Mouse (Mus musculus) effector memory CD4-positive, alpha-beta T cell, adult 7 months (primary cell): ENCODE measurements around the gene Zswim3. TPM values are rescaled to one million over a fixed set of nuclear protein-coding genes. Genes with fewer than 3 reads are reported as not detected.

Experiments
- polyA plus RNA-seq: library from polyadenylated mRNA; unstranded; fragments of 100-300 nt; shearing (Covaris generic); gene quantifications from one replicate; pipeline ENCODE4 v1.2.1, GENCODE M21; 2017

The Zswim3 gene
- polyA plus RNA-seq: 3.5 TPM

GRCm38 (mm10) chr2:164804533-164805331 is at the start of gene Zswim3, which contains the start of gene Acot8:
Gene Zswim3, plus strand, starts transcription at chr2:164805098.
Gene Acot8, minus strand, starts transcription at chr2:164804882.

DNA sequence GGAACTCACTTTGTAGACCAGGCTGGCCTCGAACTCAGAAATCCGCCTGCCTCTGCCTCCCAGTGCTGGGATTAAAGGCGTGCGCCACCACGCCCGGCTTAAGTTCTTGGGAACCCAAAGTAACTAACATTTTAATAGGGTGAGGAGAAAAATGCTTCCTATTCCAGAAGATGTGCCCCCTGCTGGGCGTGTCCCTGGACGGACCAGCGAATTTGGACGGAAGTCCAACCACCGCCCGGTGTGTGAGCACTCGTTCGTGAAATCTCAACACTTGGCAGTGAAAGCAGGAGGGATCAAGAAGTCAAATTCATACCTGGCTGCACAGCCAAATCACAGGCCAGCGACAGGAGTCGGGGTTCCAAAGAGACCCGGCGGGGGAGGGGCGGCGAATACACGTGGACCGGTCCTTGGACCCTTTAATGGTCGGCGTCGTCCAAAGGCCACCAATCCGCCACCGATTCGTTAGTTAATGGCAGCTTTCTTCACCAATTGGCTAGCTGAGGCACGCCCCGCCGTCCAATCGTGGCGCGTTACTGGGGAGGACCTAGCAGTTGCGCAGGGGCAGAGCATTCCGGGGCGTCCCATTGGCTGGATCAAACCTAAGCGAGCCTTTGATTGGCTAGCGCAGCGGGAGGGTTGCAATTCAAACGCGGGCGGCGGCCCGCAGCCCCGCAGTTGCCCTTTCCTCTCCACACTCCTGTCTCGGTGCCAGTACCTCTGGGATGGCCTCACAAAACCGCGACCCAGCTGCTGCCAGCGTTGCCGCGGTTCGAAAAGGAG is 35.5 kb upstream of the Zswim3 start, which contains the start of gene Ube2c:
Gene Ube2c (plus strand): TSS at position 641 of the 780 bp plus-strand sequence.

GRCm38 (mm10) chr2:164779481-164780086 is 25.3 kb upstream of the Zswim3 start, which contains the start of gene Tnnc2:
Gene Tnnc2, minus strand, starts transcription at chr2:164779967.

GRCm38 (mm10) chr2:164785481-164786387 is 19.2 kb upstream of the Zswim3 start, which contains the start of gene Snx21:
Gene Snx21, plus strand, starts transcription at chr2:164785823.

GRCm38 (mm10) chr2:164822636-164823165 is 17.8 kb downstream of the Zswim3 start, which contains the start of gene Zswim1:
Gene Zswim1, plus strand, starts transcription at chr2:164822686.

DNA sequence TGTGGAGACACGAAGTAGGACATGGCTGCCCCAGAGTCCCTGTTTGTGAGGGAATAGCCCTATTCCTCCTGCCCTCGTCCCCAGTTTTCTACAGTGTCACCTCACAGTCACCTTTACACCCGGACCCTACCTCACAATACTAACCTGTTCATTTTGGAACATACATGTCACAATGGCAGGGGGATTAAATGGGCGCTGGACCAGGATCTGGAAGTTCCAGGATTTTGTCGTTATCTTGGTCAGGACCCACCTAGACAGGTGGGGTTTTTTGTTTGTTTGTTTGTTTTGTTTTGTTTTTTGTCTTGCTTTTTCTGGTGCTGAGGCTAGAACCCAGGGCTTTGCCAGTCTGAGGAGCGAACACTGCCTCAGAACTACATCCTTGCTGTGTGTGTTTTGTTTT is 23.5 kb downstream of the Zswim3 start, which contains the start of gene Spata25:
Gene Spata25 (minus strand): TSS at position 101 of the 400 bp plus-strand sequence.

DNA sequence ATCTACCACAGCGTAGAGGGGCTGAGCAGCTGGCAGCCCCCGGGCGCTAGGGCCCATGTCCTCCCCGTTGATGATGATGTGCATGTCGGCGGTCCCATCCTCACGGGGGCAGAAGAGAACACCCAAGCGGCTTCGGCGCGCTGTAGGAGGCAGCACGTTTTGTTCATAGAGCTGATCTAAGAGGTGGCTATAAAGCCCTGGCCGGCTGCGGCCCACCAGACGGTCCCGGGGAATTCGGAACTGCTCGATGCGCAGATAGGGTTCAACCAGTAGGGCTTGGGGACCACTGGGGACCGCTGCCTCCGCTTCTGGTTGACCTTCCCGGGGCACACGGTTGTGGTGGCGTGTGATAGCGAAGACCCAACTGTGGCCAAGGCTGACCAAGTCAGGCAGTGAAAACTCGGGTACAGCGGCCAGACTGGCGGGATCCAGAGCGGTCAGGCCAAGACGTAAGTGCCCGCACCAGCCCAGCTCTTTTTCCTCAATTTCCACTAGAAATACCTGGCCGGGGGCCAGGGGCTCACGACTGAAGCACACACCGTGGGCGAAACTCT is 27.9 kb downstream of the Zswim3 start, which contains the start of gene Ctsa:
Gene Ctsa (plus strand): TSS at position 126 of the 554 bp plus-strand sequence.

GRCm38 (mm10) chr2:164833314-164833959 is 28.5 kb downstream of the Zswim3 start, which contains the start of gene Neurl2:
Gene Neurl2, minus strand, starts transcription at chr2:164833456.

GRCm38 (mm10) chr2:164857101-164857821 is 52.4 kb downstream of the Zswim3 start, which contains the start of gene Pltp:
Gene Pltp, minus strand, starts transcription at chr2:164857711.

Other genes starting within 250 kb of the Zswim3 start
- gene Wfdc2, start 242.7 kb upstream of the Zswim3 start, polyA plus RNA-seq: not detected
- not detected for gene Spint3, start 231.6 kb upstream of the Zswim3 start, polyA plus RNA-seq
- gene Wfdc6a, start 219.7 kb upstream of the Zswim3 start, polyA plus RNA-seq: 0.49 TPM
- gene Eppin, start 211.5 kb upstream of the Zswim3 start, polyA plus RNA-seq: not detected
- not detected for gene Wfdc6b, start 191.6 kb upstream of the Zswim3 start, polyA plus RNA-seq
- not detected for gene Wfdc8, start 191.5 kb upstream of the Zswim3 start, polyA plus RNA-seq
- not detected for gene Wfdc16, start 166.3 kb upstream of the Zswim3 start, polyA plus RNA-seq
- gene Wfdc10, start 149.1 kb upstream of the Zswim3 start, polyA plus RNA-seq: not detected
- gene Wfdc9, start 148.5 kb upstream of the Zswim3 start, polyA plus RNA-seq: not detected
- not detected for gene Wfdc11, start 131.0 kb upstream of the Zswim3 start, polyA plus RNA-seq
- 1.3 TPM for gene Wfdc13, start 120.0 kb upstream of the Zswim3 start, polyA plus RNA-seq
- gene Spint4, start 106.6 kb upstream of the Zswim3 start, polyA plus RNA-seq: not detected
- gene Spint5, start 89.8 kb upstream of the Zswim3 start, polyA plus RNA-seq: not detected
- 0.34 TPM for gene Wfdc3, start 59.2 kb upstream of the Zswim3 start, polyA plus RNA-seq
- 49.6 TPM for gene Dnttip1, start 59.1 kb upstream of the Zswim3 start, polyA plus RNA-seq
- gene Ube2c, start 35.2 kb upstream of the Zswim3 start, polyA plus RNA-seq: 0.96 TPM
- gene Tnnc2, start 25.1 kb upstream of the Zswim3 start, polyA plus RNA-seq: not detected
- 5.0 TPM for gene Snx21, start 19.3 kb upstream of the Zswim3 start, polyA plus RNA-seq
- gene Acot8, start 216 bp upstream of the Zswim3 start, polyA plus RNA-seq: 26.4 TPM
- 15.3 TPM for gene Zswim1, start 17.6 kb downstream of the Zswim3 start, polyA plus RNA-seq
- gene Spata25, start 23.4 kb downstream of the Zswim3 start, polyA plus RNA-seq: not detected
- gene Ctsa, start 27.8 kb downstream of the Zswim3 start, polyA plus RNA-seq: 161 TPM
- gene Neurl2, start 28.4 kb downstream of the Zswim3 start, polyA plus RNA-seq: 1.0 TPM
- 5.1 TPM for gene Pltp, start 52.6 kb downstream of the Zswim3 start, polyA plus RNA-seq
- 150 TPM for gene Pcif1, start 74.2 kb downstream of the Zswim3 start, polyA plus RNA-seq
- 40.3 TPM for gene Zfp335, start 106.7 kb downstream of the Zswim3 start, polyA plus RNA-seq
- gene Mmp9, start 135.7 kb downstream of the Zswim3 start, polyA plus RNA-seq: 3.8 TPM
- 0.44 TPM for gene Slc12a5, start 155.7 kb downstream of the Zswim3 start, polyA plus RNA-seq
- 33.1 TPM for gene Ncoa5, start 229.8 kb downstream of the Zswim3 start, polyA plus RNA-seq